Mouse (Mus musculus) ES-E14 (cell line): ENCODE data around the gene Pigq.

Experiments used
- CHD2 ChIP-seq: IDR thresholded peaks from 2 replicates; pipeline ENCODE4 v1.6.1; 2014; ENCODE audit warnings: mild to moderate bottlenecking, low read depth, low read length, inconsistent platforms
- HCFC1 ChIP-seq: IDR thresholded peaks from 2 replicates; pipeline ENCODE4 v1.6.1; 2012; ENCODE audit warnings: low read length, inconsistent platforms, borderline replicate concordance; ENCODE audit not compliant: insufficient read depth
- MAFK ChIP-seq: IDR thresholded peaks from 2 replicates; pipeline ENCODE4 v1.6.1; 2014; ENCODE audit warnings: mild to moderate bottlenecking, low read depth, low read length, inconsistent platforms; ENCODE audit not compliant: insufficient read depth
- ZC3H11A ChIP-seq: IDR thresholded peaks from 2 replicates; pipeline ENCODE4 v1.6.1; 2012; ENCODE audit warnings: low read depth, mild to moderate bottlenecking, inconsistent platforms, low read length, borderline replicate concordance

- TF ChIP-seq MAFK (no peak), HCFC1 (no peak), ZC3H11A (no peak), CHD2 (no peak)
Observed at GRCm38 (mm10) chr17:25990331-25990730, 45.6 kb upstream of the Pigq start.
